Mouse (Mus musculus) myocyte (in vitro differentiated cells): ENCODE results near the gene Cep95. TPM values are rescaled to one million over a fixed set of nuclear protein-coding genes. Genes with fewer than 3 reads are reported as not detected.

ENCODE experiments used
- H3K27me3 ChIP-seq: one replicate; pipeline ENCODE4 v1.6.1; 2011; ENCODE audit not compliant: control insufficient read depth, insufficient read depth, insufficient read length
- H3K36me3 ChIP-seq: one replicate; pipeline ENCODE4 v1.6.1; 2011; ENCODE audit not compliant: control insufficient read depth, insufficient read depth
- H3K4me2 ChIP-seq: one replicate; pipeline ENCODE4 v1.6.1; 2011; ENCODE audit warnings: low read depth, control low read depth
- H3K4me3 ChIP-seq: one replicate; pipeline ENCODE4 v1.5.1; 2011; ENCODE audit warnings: mild to moderate bottlenecking, control low read depth, moderate library complexity
- H3K79me2 ChIP-seq: one replicate; pipeline ENCODE4 v1.6.1; 2011; ENCODE audit not compliant: control insufficient read depth, insufficient read depth
- H3ac ChIP-seq: one replicate; pipeline ENCODE4 v1.6.1; 2011; ENCODE audit not compliant: control insufficient read depth, insufficient read length
- CEBPB ChIP-seq: IDR thresholded peaks from 2 replicates; pipeline ENCODE4 v1.6.1; 2011; ENCODE audit warnings: mild to moderate bottlenecking, moderate library complexity; ENCODE audit not compliant: poor library complexity, insufficient read depth, severe bottlenecking
- E2F4 ChIP-seq: IDR thresholded peaks from one replicate; pipeline ENCODE4 v1.6.1; 2011; ENCODE audit warnings: mild to moderate bottlenecking, control low read depth, moderate library complexity; ENCODE audit not compliant: insufficient read depth
- MAX ChIP-seq: IDR thresholded peaks from one replicate; pipeline ENCODE4 v1.6.1; 2011; ENCODE audit warnings: low read depth, mild to moderate bottlenecking, control low read depth
- MYOD1 ChIP-seq, 3 experiments: IDR thresholded peaks; one replicate each; pipeline ENCODE4 v1.6.1; 2011; ENCODE audit warnings: control low read depth in 2 of 3, low read depth in 2 of 3, mild to moderate bottlenecking in 2 of 3, moderate library complexity in 1 of 3; ENCODE audit not compliant: insufficient read length in 2 of 3, control insufficient read depth in 1 of 3
- MYOG ChIP-seq, 3 experiments: IDR thresholded peaks; one replicate each; pipeline ENCODE4 v1.6.1; 2011; ENCODE audit warnings: control low read depth in 2 of 3, low read depth in 2 of 3, mild to moderate bottlenecking in 2 of 3; ENCODE audit not compliant: insufficient read length in 2 of 3, control insufficient read depth in 1 of 3, insufficient read depth in 1 of 3
- POLR2A ChIP-seq: IDR thresholded peaks from one replicate; pipeline ENCODE4 v1.6.1; 2011; ENCODE audit warnings: low read depth, mild to moderate bottlenecking, control low read depth, moderate library complexity; ENCODE audit not compliant: insufficient read length
- POLR2AphosphoS2 ChIP-seq: IDR thresholded peaks from one replicate; pipeline ENCODE4 v1.6.1; 2011; ENCODE audit warnings: low read depth, control low read depth; ENCODE audit not compliant: insufficient read length
- REST ChIP-seq: IDR thresholded peaks from one replicate; pipeline ENCODE4 v1.6.1; 2011; ENCODE audit warnings: mild to moderate bottlenecking, control low read depth, moderate library complexity; ENCODE audit not compliant: insufficient read depth, insufficient read length
- SRF ChIP-seq: IDR thresholded peaks from one replicate; pipeline ENCODE4 v1.6.1; 2011; ENCODE audit warnings: low read depth; ENCODE audit not compliant: control insufficient read depth, insufficient read length
- TCF12 ChIP-seq: IDR thresholded peaks from one replicate; pipeline ENCODE4 v1.6.1; 2011; ENCODE audit warnings: mild to moderate bottlenecking, control low read depth; ENCODE audit not compliant: poor library complexity, insufficient read depth, severe bottlenecking
- TCF3 ChIP-seq: IDR thresholded peaks from one replicate; pipeline ENCODE4 v1.6.1; 2011; ENCODE audit warnings: low read depth, control low read depth; ENCODE audit not compliant: insufficient read length
- USF1 ChIP-seq: IDR thresholded peaks from one replicate; pipeline ENCODE4 v1.6.1; 2011; ENCODE audit warnings: low read depth, mild to moderate bottlenecking, control low read depth, moderate library complexity
- polyA plus RNA-seq: library from polyadenylated mRNA; unstranded; fragments of >200 nt; fragmentation: generic; extraction: Trizol; gene quantifications from one replicate; pipeline ENCODE4 v1.2.1, GENCODE M21; 2012; ENCODE audit warnings: missing spikeins

Gene Cep95
- polyA plus RNA-seq, 1 experiment: 3.5 TPM

- Histone ChIP-seq H3K4me3 (no peak overlapping the region), H3K4me2 (no peak overlapping the region), H3ac (no peak overlapping the region), H3K36me3 (peaks cover 36% of the 10 kb centered on the region), H3K79me2 (no peaks in the 10 kb centered on the region), H3K27me3 (no peaks in the 10 kb centered on the region)
- no peak for TF ChIP-seq USF1
- TF ChIP-seq SRF: no peak
Observed at GRCm38 (mm10) chr11:106819595-106819994, 30.5 kb downstream of the Cep95 start.

- H3ac ChIP-seq: no peak overlapping the region
- H3K79me2 ChIP-seq: no peaks in the 10 kb centered on the region
- H3K27me3 ChIP-seq: no peaks in the 10 kb centered on the region
- H3K4me3 ChIP-seq: no peak overlapping the region
- TF ChIP-seq USF1: no peak
- no peak for TF ChIP-seq TCF12
- no peak for TF ChIP-seq REST
- peak; percentile 47 for TF ChIP-seq POLR2AphosphoS2
- no peak for TF ChIP-seq TCF3
- TF ChIP-seq E2F4: no peak
- TF ChIP-seq CEBPB: no peak
- no peak for TF ChIP-seq MAX
- no peak for TF ChIP-seq POLR2A
- TF ChIP-seq SRF: no peak
- TF ChIP-seq MYOG (IDR thresholded peaks at IDR 0.05; ENCODE audit: control insufficient read depth in 1 of 3, insufficient read depth in 1 of 3, insufficient read length in 2 of 3, low read depth in 2 of 3): no peak
- peak in 1 of 3 experiments; percentile 50 for TF ChIP-seq MYOD1 (IDR thresholded peaks at IDR 0.05; ENCODE audit: control insufficient read depth in 1 of 3, insufficient read length in 2 of 3, low read depth in 2 of 3)
- no peak overlapping the region for H3K4me2 ChIP-seq
- peaks cover 30% of the 10 kb centered on the region for H3K36me3 ChIP-seq
Observed at GRCm38 (mm10) chr11:106820252-106820651, 31.2 kb downstream of the Cep95 start.

GRCm38 (mm10) chr11:106820972-106821371 is 31.9 kb downstream of the Cep95 start:
- no peaks in the 10 kb centered on the region for H3K79me2 ChIP-seq
- H3K4me2 ChIP-seq: no peak overlapping the region
- H3K36me3 ChIP-seq: peaks cover 23% of the 10 kb centered on the region
- no peak overlapping the region for H3K4me3 ChIP-seq
- no peaks in the 10 kb centered on the region for H3K27me3 ChIP-seq
- H3ac ChIP-seq: no peak overlapping the region
- TF ChIP-seq TCF3 (no peak), TCF12 (no peak), POLR2AphosphoS2 (peak; percentile 38), SRF (no peak), MYOD1 (IDR thresholded peaks at IDR 0.05; ENCODE audit: control insufficient read depth in 1 of 3, insufficient read length in 2 of 3, low read depth in 2 of 3) (no peak), E2F4 (no peak)

DNA sequence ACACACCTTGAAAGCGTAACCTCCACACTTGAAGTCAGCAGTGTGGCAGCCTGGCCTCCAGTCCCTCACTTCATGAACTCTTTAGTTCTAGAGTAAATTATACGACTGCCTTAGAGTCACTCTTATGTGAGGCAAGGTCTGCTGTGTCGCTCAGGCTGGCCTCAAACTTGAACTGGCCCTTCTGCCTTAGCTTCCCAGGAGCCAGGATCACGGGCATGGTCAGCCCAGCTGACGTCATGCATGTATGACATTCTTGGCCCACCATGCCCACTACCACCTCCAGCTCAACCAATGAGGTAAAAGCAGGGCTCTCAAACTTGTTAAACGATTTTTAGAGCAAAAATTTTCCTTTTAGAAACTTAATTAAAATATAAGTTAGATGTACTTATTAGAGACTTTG is 32.3 kb downstream of the Cep95 start:
- Histone ChIP-seq H3K4me2 (no peak overlapping the region), H3K79me2 (no peaks in the 10 kb centered on the region), H3K4me3 (no peak overlapping the region), H3ac (no peak overlapping the region), H3K27me3 (no peaks in the 10 kb centered on the region), H3K36me3 (peaks cover 22% of the 10 kb centered on the region)
- TF ChIP-seq E2F4 (no peak), POLR2AphosphoS2 (no peak), USF1 (no peak), SRF (no peak), MYOG (IDR thresholded peaks at IDR 0.05; ENCODE audit: control insufficient read depth in 1 of 3, insufficient read depth in 1 of 3, insufficient read length in 2 of 3, low read depth in 2 of 3) (no peak), MYOD1 (IDR thresholded peaks at IDR 0.05; ENCODE audit: control insufficient read depth in 1 of 3, insufficient read length in 2 of 3, low read depth in 2 of 3) (no peak), MAX (no peak), REST (no peak), CEBPB (no peak), POLR2A (no peak), TCF12 (no peak), TCF3 (no peak)

GRCm38 (mm10) chr11:106822491-106822890 is 33.4 kb downstream of the Cep95 start:
- no peak for TF ChIP-seq POLR2A
- TF ChIP-seq CEBPB: no peak
- no peak for TF ChIP-seq REST
- no peak for TF ChIP-seq USF1
- TF ChIP-seq TCF12: no peak
- no peak for TF ChIP-seq E2F4
- no peak for TF ChIP-seq MYOG (IDR thresholded peaks at IDR 0.05; ENCODE audit: control insufficient read depth in 1 of 3, insufficient read depth in 1 of 3, insufficient read length in 2 of 3, low read depth in 2 of 3)
- TF ChIP-seq MYOD1 (IDR thresholded peaks at IDR 0.05; ENCODE audit: control insufficient read depth in 1 of 3, insufficient read length in 2 of 3, low read depth in 2 of 3): no peak
- no peak for TF ChIP-seq SRF
- TF ChIP-seq MAX: no peak
- TF ChIP-seq TCF3: no peak
- TF ChIP-seq POLR2AphosphoS2: no peak
- Histone ChIP-seq H3K4me2 (no peak overlapping the region), H3K36me3 (peaks cover 25% of the 10 kb centered on the region), H3ac (no peak overlapping the region), H3K27me3 (no peaks in the 10 kb centered on the region), H3K79me2 (no peaks in the 10 kb centered on the region), H3K4me3 (no peak overlapping the region)

DNA sequence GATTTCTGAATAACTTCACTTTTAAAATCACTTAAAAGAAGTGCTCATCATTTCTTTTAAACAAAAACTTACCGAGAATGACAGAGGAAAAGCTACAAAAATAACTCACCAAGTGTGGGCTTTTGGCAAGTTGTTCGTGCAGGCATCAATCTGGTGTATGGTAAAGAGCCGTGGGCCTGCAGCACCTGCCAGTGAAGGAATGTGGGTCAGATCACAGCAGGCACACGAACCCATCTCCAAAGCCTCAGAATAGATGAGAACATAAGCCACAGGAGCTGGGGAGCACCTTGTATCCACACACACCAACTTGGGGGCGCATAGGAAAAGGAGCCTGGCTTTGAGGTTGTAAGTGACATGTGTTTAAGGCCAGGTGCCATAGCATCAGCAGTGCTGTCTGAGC is 33.9 kb downstream of the Cep95 start:
- H3K36me3 ChIP-seq: peaks cover 23% of the 10 kb centered on the region
- TF ChIP-seq CEBPB (no peak), USF1 (no peak), MYOD1 (IDR thresholded peaks at IDR 0.05; ENCODE audit: control insufficient read depth in 1 of 3, insufficient read length in 2 of 3, low read depth in 2 of 3) (peak in 1 of 3 experiments; percentile 10)

More for the DNA sequence above, 33.9 kb downstream of the Cep95 start:
- H3K79me2 ChIP-seq: no peaks in the 10 kb centered on the region
- no peaks in the 10 kb centered on the region for H3K27me3 ChIP-seq
- no peak overlapping the region for H3ac ChIP-seq
- H3K4me2 ChIP-seq: no peak overlapping the region
- no peak overlapping the region for H3K4me3 ChIP-seq
